Mouse (Mus musculus) adrenal gland, postnatal 36 days (tissue): ENCODE measurements around the gene Gm21028. TPM values are rescaled to one million over a fixed set of nuclear protein-coding genes. Genes with fewer than 3 reads are reported as not detected.
"Not testable (repeated sequence)": the region's sequence is repeated elsewhere in the genome, so short reads cannot be mapped to it uniquely, and the experiment has no call there.

Source experiments
- DNase-seq, 2 experiments: peaks; one replicate each; pipeline ENCODE4 v3.0.0; 2021; ENCODE audit warnings: mixed read lengths in 1 of 2
- long read RNA-seq, 2 experiments: library from polyadenylated mRNA; stranded (forward); transcript quantifications; one replicate each; pipeline ENCODE4 v2.0.0; 2021; ENCODE audit warnings: borderline sequencing depth in 2 of 2
- microRNA-seq: library from miRNA; unstranded; fragments of <30 nt; microRNA quantifications from one replicate; pipeline ENCODE4 v1.2.0, GENCODE M21; 2021
- total RNA-seq, 2 experiments: library from RNA; stranded (reverse); gene quantifications; 2 replicates each; pipeline ENCODE4 v1.2.3; 2021

The Gm21028 gene
- not detected for total RNA-seq
- long read RNA-seq, experiment 1: 0 reads
- long read RNA-seq, experiment 2: 0 reads

DNA sequence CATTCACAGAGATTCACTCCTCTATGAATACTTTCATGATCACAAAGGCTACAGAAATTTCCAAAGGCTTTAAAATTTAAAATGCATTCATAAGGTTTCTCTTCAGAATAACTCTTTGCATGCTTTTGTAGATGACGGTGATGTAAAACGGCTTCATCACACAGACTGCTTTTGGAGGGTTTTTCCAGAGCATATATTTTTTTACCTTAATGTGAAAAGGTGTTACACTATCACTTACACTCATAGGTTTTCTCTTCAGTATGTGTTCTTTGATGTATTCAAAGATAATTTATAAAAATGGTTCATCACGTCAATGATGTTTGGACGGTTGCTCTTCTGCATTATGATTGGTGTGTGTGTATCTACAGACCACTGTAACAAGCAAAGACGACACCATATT, at the start of gene Gm21028:
Gm21028 (minus strand) TSS at position 101 of the 400 bp plus-strand sequence.
- no peak for DNase-seq

DNA sequence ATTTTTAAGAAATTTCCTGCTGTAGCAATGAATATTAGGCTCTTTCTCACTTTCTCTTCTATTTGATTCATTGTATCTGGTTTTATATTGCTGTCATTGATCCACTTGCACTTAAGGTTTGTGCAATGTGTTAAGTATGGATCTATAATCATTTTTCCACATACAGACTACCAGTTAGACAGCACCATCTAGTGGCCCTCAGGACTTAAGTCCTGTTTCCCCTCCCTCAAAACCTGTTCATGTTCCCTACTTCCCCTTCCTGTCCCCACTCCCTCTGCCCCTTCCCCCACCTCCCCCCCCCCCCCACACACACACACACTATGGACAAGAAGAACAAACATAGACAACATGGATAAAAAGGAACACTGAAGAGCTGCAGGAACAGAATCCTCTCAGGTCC, 17.3 kb upstream of the Gm21028 start:
- not testable (repeated sequence) for DNase-seq

DNA sequence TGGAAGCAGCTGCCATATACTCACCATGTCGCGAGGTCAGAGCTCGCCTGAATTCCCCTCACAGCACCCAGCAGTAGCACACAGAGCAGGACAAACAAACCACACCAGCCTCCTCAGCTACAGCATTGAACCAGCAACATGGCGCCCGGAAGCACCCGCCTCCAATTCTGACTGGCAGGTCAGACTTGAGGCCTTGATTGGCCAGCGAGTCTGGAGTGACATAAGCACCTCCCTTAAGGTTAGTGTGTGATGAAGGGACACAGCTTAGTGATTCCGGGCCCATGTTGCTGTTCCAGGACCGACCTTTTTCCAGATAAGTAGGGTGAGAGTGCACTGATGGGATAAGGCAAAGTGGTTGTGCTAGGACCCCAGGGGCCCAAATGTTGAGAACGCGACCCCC, 14.0 kb upstream of the Gm21028 start, which contains the start of gene Zfp977:
Zfp977 (minus strand) TSS at position 135 of the 400 bp plus-strand sequence.
- DNase-seq: not testable (repeated sequence)

- not testable (repeated sequence) for DNase-seq
Observed at GRCm38 (mm10) chr7:42591311-42591710, 12.9 kb upstream of the Gm21028 start.

DNA sequence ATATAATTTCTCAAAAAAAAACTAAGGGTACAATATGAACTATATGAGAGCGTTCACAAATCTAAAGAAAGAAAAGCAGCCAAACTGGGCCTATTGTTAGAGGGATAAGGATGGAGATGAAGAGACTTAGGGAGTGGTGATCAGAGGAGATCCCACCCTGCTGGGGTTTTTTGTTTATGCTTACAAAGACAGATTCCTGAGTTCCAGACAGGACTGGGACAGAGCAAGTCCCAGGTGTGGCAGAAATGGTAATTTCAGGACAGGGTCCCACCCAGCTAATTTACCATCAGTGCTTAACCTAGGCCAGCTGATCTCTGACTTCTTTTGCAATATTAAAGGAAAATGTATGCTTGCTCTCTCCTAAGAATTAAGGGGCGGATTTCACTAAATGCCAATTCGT, 26.6 kb downstream of the Gm21028 start:
- no peak for DNase-seq

Small RNA genes within 50 kb of the gene (microRNA-seq; reads per million reads assigned to microRNA genes)
- not detected for gene Gm24938

Other genes with a start within 250 kb of the Gm21028 start
- gene 4933421I07Rik, start 130.5 kb downstream of the Gm21028 start, total RNA-seq: not detected
- gene Zfp141, start 72.8 kb downstream of the Gm21028 start, total RNA-seq: 10 to 100 TPM; 10.9 to 13.1 TPM
- under 1 TPM; 0.70 to 0.95 TPM for gene Zfp977, start 14.0 kb upstream of the Gm21028 start, total RNA-seq
- 1 to 10 TPM; 3.8 to 4.9 TPM for gene Zfp976, start 64.0 kb upstream of the Gm21028 start, total RNA-seq
- 1 to 10 TPM; 4.6 to 5.6 TPM for gene Zfp975, start 114.2 kb upstream of the Gm21028 start, total RNA-seq
- gene Gm17067, start 148.4 kb upstream of the Gm21028 start, total RNA-seq: under 1 TPM in 1 of 2 experiments, not detected in 1; 0.20 TPM
- gene Vmn2r62, start 214.9 kb upstream of the Gm21028 start, total RNA-seq: not detected